Mouse (Mus musculus) liver (tissue): ENCODE data around the gene Smyd4.

Experiments
- DNase-seq: peaks from one replicate; pipeline ENCODE4 v3.0.0-alpha.2; 2020; ENCODE audit warnings: mixed read lengths

Smyd4 gene

DNA sequence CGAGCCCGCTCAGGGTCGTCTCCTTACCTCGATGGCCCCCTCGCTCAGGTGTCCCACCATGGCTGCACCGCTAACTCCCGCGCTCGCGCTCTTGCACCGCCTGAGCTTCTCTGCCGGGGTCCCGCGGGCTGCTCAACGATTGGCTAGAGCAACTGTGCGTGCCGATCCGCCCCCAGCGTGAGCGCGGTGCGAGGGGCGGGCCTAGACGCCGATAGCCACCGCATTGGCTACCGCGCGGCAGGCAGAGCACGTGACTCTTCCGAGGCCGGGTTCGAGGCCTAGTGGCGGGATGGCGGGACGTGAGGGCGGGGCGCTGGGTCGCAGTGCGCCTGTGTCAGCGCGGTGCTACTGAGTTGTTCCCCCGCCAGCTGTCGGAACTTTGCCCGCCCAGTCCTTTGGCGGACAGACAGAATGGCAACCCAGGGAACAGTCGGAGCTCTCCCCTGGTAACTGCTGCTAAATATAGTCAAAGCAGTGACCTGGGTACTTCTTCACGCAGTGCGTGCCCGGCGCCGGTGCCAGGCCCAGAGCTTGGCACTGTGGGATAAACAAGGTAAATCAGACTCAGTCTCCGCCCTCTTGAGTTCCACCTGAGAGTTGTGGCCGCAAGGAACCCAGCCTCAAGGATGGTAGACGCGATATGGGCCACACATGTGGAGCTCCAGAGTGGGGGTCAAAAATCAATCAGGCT lies at the start of gene Smyd4, which contains the start of gene Rpa1:
TSS of gene Smyd4 (plus strand) at position 235 of the 691 bp plus-strand sequence.
TSS of gene Rpa1 (minus strand) at position 126 of the 691 bp plus-strand sequence.
- DNase-seq: peak; percentile 97

DNA sequence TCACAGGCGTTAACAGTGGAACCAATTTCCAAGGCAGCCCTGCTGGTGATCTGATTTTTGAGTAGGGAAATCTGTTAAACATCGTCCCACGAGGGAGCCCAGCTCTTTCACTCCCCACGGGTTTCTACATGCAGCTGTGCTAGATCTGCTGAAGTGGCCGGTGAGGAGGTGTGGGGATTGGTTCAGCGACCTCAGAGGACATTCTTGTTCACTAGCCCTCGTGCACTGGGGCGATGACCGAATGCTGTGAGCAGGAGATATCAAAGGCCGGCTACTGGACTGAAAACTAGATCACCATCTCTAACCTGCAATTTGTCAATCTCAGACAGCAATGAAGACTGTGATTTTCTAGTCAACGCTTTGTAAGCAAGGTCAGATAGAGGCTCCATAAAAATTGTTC lies 49.7 kb upstream of the Smyd4 start:
- no peak for DNase-seq

- DNase-seq: no peak
Measured at GRCm38 (mm10) chr11:75299786-75300185, 48.4 kb upstream of the Smyd4 start.

DNA sequence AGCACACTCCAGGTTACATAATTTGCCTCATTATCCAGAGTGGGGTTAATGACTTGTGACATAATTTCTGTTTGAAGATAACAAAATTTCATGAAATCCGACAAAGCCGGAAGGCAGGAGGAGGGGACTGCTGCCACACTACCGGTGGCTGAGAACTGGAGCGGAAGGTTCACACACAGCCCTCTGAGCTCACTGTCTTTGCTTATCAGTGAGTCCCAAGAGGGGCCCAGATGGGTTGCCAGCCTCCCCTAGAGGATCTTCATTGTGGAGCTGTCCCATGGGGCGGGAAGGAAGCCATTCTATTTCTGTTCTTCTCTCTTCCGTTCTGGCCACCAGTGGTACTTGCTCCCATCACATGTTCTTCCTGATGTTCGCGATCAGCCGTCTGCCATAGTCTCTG lies 47.3 kb upstream of the Smyd4 start:
- peak; percentile 63 for DNase-seq

DNA sequence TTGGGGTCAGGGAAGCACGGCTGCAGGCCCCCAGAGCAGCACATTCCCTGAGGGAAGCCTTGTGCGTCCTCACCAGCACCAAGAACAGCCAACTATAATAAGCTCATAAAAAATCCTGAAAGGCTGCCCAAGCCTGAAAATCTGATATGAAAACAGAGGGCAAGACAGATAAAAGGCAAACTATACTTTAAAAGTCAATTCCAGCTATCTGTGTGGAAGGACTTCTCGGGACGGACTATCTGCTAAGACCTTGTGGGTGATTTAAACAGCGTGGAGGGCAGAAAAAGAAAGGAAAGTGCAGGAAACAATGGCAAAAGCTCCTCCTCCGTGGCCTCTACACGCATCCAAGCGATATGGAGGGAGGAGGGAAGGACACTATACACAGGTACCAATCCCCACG lies 43.4 kb upstream of the Smyd4 start:
- no peak for DNase-seq

- DNase-seq: no peak
Measured at GRCm38 (mm10) chr11:75308650-75309049, 39.6 kb upstream of the Smyd4 start.

GRCm38 (mm10) chr11:75310813-75311212 lies 37.4 kb upstream of the Smyd4 start:
- no peak for DNase-seq

- DNase-seq: no peak
Measured at GRCm38 (mm10) chr11:75311751-75312150, 36.5 kb upstream of the Smyd4 start.

DNA sequence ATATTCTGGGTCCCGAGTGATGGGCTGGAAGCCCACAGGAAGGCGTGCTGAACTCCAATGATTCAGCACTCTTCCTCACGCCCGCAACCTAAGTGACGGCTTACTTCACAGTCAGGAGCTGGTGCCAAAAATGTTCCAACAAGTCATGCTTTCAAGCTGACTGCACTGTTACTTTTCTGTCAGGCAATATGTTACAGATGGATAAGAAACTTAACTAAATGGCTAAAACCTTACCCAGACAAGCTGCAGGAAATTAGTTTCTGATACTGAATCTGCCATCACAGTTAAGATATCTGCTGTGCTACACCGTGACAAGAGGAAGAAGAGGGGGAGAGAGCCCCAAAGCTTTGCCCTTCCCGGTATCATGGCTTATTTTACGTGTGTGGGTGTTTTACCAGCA lies 34.4 kb upstream of the Smyd4 start:
- DNase-seq: no peak

DNA sequence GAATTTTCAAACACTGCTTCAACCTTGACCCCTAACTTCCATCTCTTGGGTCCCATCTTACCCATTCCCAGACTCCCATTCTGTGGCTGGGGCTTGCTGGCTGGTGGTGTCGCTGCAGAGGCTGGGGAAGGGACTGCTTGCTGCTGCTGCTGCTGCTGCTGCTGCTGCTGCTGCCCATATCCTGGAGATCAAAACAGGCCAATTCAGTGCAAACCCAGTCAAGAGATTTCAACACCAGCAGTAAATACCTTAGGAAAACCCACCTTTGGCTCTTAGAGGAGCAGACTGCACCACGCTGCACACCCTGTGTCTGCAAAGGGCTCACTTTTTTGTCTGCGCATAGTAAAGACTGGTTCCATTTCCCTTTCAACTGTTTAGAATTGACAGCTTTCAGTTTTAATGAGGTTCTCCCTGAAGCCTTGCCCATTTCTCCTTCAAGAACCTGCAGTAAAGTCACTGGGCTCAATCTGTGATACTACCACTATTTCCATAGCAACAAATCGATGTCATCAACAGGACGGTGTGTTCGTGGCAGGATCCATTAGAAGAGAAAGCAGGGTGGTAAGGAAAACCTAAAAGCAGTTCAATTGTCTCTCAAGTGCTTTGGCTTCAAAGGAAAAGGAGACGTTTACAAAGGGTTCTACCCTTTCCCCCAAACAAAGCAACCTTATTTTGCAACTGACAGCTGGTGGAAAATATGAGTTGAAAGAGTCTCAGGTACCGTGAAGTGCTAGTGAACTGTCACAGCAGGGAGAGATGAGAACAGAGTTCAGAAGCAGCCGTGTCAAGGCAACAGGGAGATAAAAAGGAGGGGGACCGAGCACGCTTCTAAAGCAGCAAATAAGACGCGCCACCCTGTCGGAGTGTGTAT lies 29.6 kb upstream of the Smyd4 start:
- DNase-seq: no peak

DNA sequence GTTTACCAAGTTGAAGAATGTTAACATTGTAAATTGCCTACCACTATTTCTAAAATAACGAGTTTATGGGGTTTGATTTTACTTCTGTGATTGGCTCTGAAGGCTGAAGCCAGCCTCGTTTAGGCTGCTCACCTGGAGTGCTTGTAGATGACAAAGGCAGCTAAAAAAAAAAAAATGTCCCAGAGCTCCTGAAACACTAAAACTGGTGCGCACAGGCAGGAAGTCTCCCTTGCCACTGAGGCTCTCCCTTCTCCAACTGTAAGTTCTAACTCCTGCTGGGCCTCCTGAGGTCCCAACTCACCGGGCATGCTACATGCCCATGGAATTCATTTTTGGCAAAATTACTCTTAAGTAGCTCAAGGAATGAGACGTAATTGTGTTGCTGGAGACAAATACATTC lies 29.0 kb upstream of the Smyd4 start:
- DNase-seq: no peak

GRCm38 (mm10) chr11:75323326-75323737 lies 24.9 kb upstream of the Smyd4 start:
- DNase-seq: no peak

- DNase-seq: no peak
Measured at GRCm38 (mm10) chr11:75324433-75324832, 23.8 kb upstream of the Smyd4 start.

- no peak for DNase-seq
Measured at GRCm38 (mm10) chr11:75325116-75325968, 22.9 kb upstream of the Smyd4 start.

GRCm38 (mm10) chr11:75325969-75326311 lies 22.3 kb upstream of the Smyd4 start:
- no peak for DNase-seq

GRCm38 (mm10) chr11:75336676-75337075 lies 11.6 kb upstream of the Smyd4 start:
- DNase-seq: no peak

GRCm38 (mm10) chr11:75337246-75337645 lies 11.0 kb upstream of the Smyd4 start:
- DNase-seq: no peak

GRCm38 (mm10) chr11:75340076-75340475 lies 8.2 kb upstream of the Smyd4 start:
- no peak for DNase-seq

DNA sequence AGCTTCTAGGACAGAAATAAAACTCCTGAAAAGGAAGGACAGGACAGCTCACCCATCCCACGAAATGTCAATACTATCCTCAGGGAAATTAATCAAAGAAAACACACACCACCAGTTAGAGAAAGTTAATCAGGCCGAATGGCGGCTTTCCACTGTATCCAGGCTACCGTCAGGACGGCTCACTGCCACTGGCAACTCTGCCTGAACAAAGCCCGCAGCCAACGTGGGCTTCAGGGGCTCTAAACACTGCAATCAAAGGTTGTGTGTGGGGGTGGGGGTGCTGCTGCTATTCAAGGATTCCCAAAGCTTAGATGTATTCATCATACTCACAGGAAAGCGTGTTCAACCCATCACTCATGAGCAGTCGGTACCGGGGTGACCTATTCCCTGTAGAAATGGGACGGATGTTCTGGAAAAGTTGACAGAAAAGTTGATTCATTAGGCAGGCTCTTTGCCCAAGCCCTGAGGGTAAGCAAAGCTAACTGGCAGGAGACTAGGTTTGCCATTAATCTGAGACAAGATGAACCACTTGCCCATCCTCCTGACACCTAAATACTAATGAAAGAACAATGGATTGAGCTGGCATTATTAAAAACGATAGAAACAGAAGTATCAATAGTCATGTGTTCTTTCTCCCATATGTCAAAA lies 7.4 kb upstream of the Smyd4 start:
- no peak for DNase-seq

DNA sequence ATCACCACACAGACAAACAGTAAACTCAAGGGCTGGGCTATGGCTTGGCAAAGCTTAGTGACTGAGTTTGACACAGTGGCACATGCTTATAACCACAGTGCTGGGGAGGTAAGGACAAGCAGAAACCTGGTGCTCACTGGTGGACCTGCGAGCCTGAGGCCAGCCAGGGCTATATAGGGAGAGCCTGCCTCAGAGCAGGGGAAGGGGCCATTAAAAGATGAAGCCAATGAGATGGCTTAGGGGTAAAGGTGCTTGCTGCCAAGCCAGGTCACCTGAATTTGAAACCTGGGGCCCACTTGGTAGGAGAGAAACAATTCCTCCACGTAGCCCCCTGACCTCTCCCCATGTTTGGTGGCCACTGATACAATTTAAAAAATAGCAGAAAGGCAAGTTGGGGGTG lies 5.1 kb upstream of the Smyd4 start:
- DNase-seq: no peak

DNA sequence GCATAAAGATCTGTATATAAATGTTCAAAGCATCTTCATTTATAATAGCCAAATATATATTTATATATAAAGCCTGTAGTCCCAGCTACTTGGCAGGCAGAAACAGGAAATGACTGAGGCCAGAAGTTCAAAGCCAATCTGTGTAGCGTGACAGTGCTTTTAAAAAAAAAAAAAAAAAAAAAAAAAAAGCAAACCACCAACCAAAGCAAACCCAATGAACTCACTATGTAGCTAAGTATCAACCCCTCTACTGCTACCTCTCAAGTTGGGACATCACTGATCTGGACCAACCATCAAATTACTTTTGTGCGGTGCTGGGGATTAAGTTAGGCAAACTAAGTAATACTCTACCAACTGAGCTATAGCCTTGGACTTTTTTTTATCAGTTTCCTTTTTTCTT lies 4.1 kb upstream of the Smyd4 start:
- DNase-seq: no peak

DNA sequence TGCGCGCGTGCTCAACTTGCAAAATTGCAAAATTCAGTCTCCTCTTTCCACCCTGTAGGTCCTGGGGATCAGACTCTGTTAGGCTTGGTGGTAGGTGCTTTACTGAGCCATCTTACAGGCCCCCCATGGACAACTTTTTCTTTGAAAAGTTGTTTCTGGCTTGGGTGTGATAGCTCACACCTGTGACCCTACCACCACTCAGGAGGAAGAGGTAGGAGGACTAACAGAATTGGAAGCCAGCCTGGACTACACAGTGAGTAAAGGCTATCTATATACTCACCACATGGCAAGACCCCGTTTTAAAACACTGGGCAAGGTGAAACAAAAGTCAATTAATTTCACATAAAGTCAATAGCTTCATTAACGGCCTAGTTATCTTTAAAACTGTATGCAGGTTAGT lies 3.5 kb upstream of the Smyd4 start:
- no peak for DNase-seq
